8 mouse cellular contexts compared by ENCODE assay signal in the genomic region with DNA sequence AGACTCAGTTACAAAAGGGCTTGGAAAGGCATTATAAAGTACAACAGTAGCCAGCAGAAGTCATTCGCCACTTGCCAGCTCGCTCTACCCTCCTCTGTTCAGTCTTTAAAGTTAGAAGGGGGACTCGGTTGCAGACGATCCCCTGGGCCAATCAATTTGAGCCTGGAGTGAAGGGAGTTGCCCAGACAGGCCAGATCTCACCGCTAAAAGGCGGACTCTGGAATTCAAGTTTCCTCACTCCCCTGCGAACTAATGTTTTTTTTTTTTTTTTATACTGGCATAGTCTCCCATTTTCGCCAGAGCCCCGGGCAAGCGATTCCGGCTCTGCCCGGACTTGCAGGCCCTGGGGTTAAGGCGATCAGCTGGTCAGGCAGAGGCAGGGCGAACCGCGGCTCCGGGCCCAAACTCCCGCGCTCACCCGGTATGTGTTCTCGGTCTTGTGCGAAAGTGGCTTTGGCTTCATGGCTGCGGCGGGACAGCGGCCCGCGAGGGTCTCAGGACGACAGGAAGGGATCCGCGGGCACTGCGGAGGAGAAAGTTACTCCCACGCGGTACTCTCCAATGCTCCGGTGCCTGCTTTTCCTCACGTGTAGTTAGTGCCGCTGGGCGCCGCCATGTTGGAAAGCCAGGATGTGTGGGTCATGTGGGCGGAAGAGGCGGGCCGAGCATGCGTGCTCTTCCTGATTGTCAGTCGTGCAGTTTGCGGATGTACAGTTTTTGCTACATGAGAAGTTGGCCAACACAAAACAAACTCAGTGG. TPM values are rescaled to one million over a fixed set of nuclear protein-coding genes. Genes with fewer than 3 reads are reported as not detected.
DNase-seq lines count a peak whose midpoint lies in the region; ATAC-seq lines count a peak whose summit lies in the region.

Gene Utp20 (minus strand): TSS at position 617 of the 759 bp plus-strand sequence.

- H3K4me3 ChIP-seq in heart, embryonic 13.5 days = peak within 1 kb of the TSS; percentile 93
- H3K4me3 ChIP-seq in liver, embryonic 12.5 days = peak within 1 kb of the TSS; percentile 81
- H3K4me3 ChIP-seq in stomach, embryonic 15.5 days (replicated peaks) = peak within 1 kb of the TSS; percentile 96

- H3K36me3 ChIP-seq in heart, embryonic 13.5 days = peaks cover 32% of the 10 kb centered on the region
- peaks cover 38% of the 10 kb centered on the region for H3K36me3 ChIP-seq in liver, embryonic 12.5 days
- H3K36me3 ChIP-seq in stomach, embryonic 15.5 days = 0 out of 2 replicates have a peak, but pooled peaks cover 2% of the 10 kb centered on the region

- H3K9me3 ChIP-seq in heart, embryonic 13.5 days = no peaks in the 10 kb centered on the region
- no peaks in the 10 kb centered on the region for H3K9me3 ChIP-seq in liver, embryonic 12.5 days (replicated peaks)
- H3K9me3 ChIP-seq in stomach, embryonic 15.5 days = no peaks in the 10 kb centered on the region

- no peak within 1 kb of the TSS for H3K27ac ChIP-seq in heart, embryonic 13.5 days (replicated peaks)
- H3K27ac ChIP-seq in liver, embryonic 12.5 days = no peak within 1 kb of the TSS
- H3K27ac ChIP-seq in stomach, embryonic 15.5 days = peak within 1 kb of the TSS; percentile 51; the same call in 1 of the 2 replicates

- H3K9ac ChIP-seq in heart, embryonic 13.5 days = peak within 1 kb of the TSS; percentile 81
- H3K9ac ChIP-seq in liver, embryonic 12.5 days = peak within 1 kb of the TSS; percentile 68
- peak within 1 kb of the TSS; percentile 66 for H3K9ac ChIP-seq in stomach, embryonic 15.5 days

- ATAC-seq in erythroid progenitor cell, adult 5-6 weeks (replicated peaks; ENCODE audit: low FRiP score, poor library complexity, severe bottlenecking) = peak; percentile 97
- peak; percentile 82; the same call in 1 of the 2 replicates for ATAC-seq in heart, embryonic 13.5 days (ENCODE audit: extremely low read depth, insufficient number of reproducible peaks, low FRiP score, low TSS enrichment)
- peak; percentile 95 for ATAC-seq in liver, embryonic 12.5 days
- ATAC-seq in stomach, embryonic 15.5 days (ENCODE audit: insufficient read depth, low FRiP score, low read depth) = peak; percentile 96

- H3K4me2 ChIP-seq in heart, embryonic 13.5 days = peak within 1 kb of the TSS; percentile 89
- H3K4me2 ChIP-seq in liver, embryonic 12.5 days = peak within 1 kb of the TSS; percentile 75
- peak within 1 kb of the TSS; percentile 71 for H3K4me2 ChIP-seq in stomach, embryonic 15.5 days

- WGBS in heart, embryonic 13.5 days = under 1% methylated on average over 44 of the region's 44 CpGs
- under 1% methylated on average over 44 of the region's 44 CpGs for WGBS in liver, embryonic 12.5 days (ENCODE audit: insufficient replicate concordance)
- WGBS in stomach, embryonic 15.5 days = under 1% methylated on average over 44 of the region's 44 CpGs

- peak; percentile 87 for DNase-seq in CD4-positive helper T cell, adult 2 months (ENCODE audit: low read depth, low spot score)
- peak; percentile 80 for DNase-seq in brain, embryonic 18.5 days (ENCODE audit: low read depth, low spot score)
- DNase-seq in kidney, postnatal 10 days = peak; percentile 89
- DNase-seq in natural killer cell, adult 2 months (ENCODE audit: low spot score in 2 of 2) = peak; percentile 64 to 76

- peaks cover 12% of the 10 kb centered on the region for H3K4me1 ChIP-seq in heart, embryonic 13.5 days
- peaks cover 11% of the 10 kb centered on the region; the same call in 1 of the 2 replicates for H3K4me1 ChIP-seq in liver, embryonic 12.5 days
- no peaks in the 10 kb centered on the region for H3K4me1 ChIP-seq in stomach, embryonic 15.5 days

- no peaks in the 10 kb centered on the region for H3K27me3 ChIP-seq in heart, embryonic 13.5 days (replicated peaks)
- no peaks in the 10 kb centered on the region for H3K27me3 ChIP-seq in liver, embryonic 12.5 days (replicated peaks)
- H3K27me3 ChIP-seq in stomach, embryonic 15.5 days (replicated peaks) = no peaks in the 10 kb centered on the region

RNA-seq across cellular contexts. Expression of gene Utp20, which starts in this region (rescaled TPM):
- total RNA-seq in erythroid progenitor cell, adult 5-6 weeks (2015; ENCODE audit: low replicate concordance) = 11.9 and 15.1 TPM in 2 replicates
- 0.76 and 6.3 TPM in 2 replicates for total RNA-seq in erythroid progenitor cell, adult 5-6 weeks (2017; ENCODE audit: low replicate concordance)
- 8.9 and 9.9 TPM in 2 replicates for polyA plus RNA-seq in heart, embryonic 13.5 days (2015; fragmentation: Nextera tagmentation; extraction: Ambion mirVana)
- 15.5 and 17.2 TPM in 2 replicates for polyA plus RNA-seq in liver, embryonic 12.5 days (2016; fragmentation: Nextera tagmentation; extraction: Ambion mirVana)
- polyA plus RNA-seq in stomach, embryonic 15.5 days (2015; fragmentation: Nextera tagmentation; extraction: Ambion mirVana) = 13.7 and 16.0 TPM in 2 replicates
